Mouse (Mus musculus) liver, embryonic 16.5 days (tissue): ENCODE results near the gene Frem2. TPM values are rescaled to one million over a fixed set of nuclear protein-coding genes. Genes with fewer than 3 reads are reported as not detected.

ENCODE experiments used
- ATAC-seq: fragments of 200-750 bp; cut with Nextera tagmentation; 2 replicates; pipeline ENCODE4 v1.8.0; 2017; ENCODE audit warnings: low read depth, mild to moderate bottlenecking, moderate number of reproducible peaks, moderate library complexity
- H3K27ac ChIP-seq: fragments of 300-500 bp; sonication (generic); 2 replicates; pipeline ENCODE4 v1.5.1; 2014; ENCODE audit warnings: mild to moderate bottlenecking, low read length
- H3K27me3 ChIP-seq: fragments of 300-500 bp; sonication (generic); 2 replicates; pipeline ENCODE4 v1.6.1; 2014; ENCODE audit warnings: low read depth, low read length, mixed read lengths; ENCODE audit not compliant: control insufficient read depth, insufficient read depth
- H3K36me3 ChIP-seq: fragments of 300-500 bp; sonication (generic); 2 replicates; pipeline ENCODE4 v1.6.1; 2014; ENCODE audit warnings: mild to moderate bottlenecking; ENCODE audit not compliant: control insufficient read depth, insufficient read depth
- H3K4me1 ChIP-seq: fragments of 300-500 bp; sonication (generic); 2 replicates; pipeline ENCODE4 v1.6.1; 2014; ENCODE audit warnings: low read depth, low read length, mixed read lengths; ENCODE audit not compliant: control insufficient read depth
- H3K4me2 ChIP-seq: fragments of 300-500 bp; sonication (generic); 2 replicates; pipeline ENCODE4 v1.6.1; 2014; ENCODE audit warnings: low read depth, low read length, mixed read lengths
- H3K4me3 ChIP-seq: fragments of 300-500 bp; sonication (generic); 2 replicates; pipeline ENCODE4 v1.5.1; 2014; ENCODE audit warnings: low read depth, mild to moderate bottlenecking, low read length
- H3K9ac ChIP-seq: fragments of 300-500 bp; sonication (generic); 2 replicates; pipeline ENCODE4 v1.6.1; 2014; ENCODE audit warnings: low read depth, low read length
- H3K9me3 ChIP-seq: fragments of 300-500 bp; sonication (generic); replicated peaks from 2 replicates; pipeline ENCODE4 v1.6.1; 2016; ENCODE audit warnings: low read length; ENCODE audit not compliant: control insufficient read depth
- WGBS: fragments of 180-500 bp; shearing (Covaris S2); extraction: QIAGEN DNeasy Blood & Tissue Kit; methylation state at CpG from one replicate; pipeline ENCODE4 v1.1.7; 2014; ENCODE audit not compliant: insufficient replicate concordance; 5-methylcytosine and 5-hydroxymethylcytosine counted together
- polyA plus RNA-seq: library from polyadenylated mRNA; unstranded; fragments of >200 nt; fragmentation: Nextera tagmentation; extraction: Ambion mirVana; gene quantifications from 2 replicates; pipeline ENCODE4 v1.2.1, GENCODE M21; 2015

Frem2 gene
- polyA plus RNA-seq, 1 experiment from 2014 or later = 0.41 TPM

DNA sequence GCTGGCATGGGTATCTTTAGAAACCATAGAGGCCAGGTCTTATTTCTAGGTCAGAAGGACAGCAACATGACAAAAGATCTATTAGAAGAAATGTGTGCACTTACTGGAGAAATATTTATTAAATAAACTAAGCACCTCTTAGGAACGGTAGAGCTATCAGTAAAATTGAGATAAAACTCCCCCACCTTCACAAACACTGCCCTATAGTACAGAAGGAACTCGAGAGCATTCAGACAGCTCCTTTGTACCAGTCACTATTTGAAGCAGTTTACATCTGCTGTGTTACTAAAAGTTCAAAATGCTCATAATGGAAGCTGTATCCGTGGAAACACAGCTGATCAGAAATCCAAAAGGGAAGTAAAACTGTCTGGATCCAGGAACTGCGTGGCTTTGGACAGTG is 26.5 kb downstream of the Frem2 start:
- Histone ChIP-seq H3K9me3 (no peaks in the 10 kb centered on the region), H3K27ac (no peak overlapping the region), H3K27me3 (no peaks in the 10 kb centered on the region), H3K9ac (no peak overlapping the region), H3K4me3 (no peak overlapping the region), H3K4me1 (no peaks in the 10 kb centered on the region), H3K36me3 (no peaks in the 10 kb centered on the region), H3K4me2 (no peak overlapping the region)
- WGBS = 53% methylated on average over 4 of the region's 4 CpGs
- ATAC-seq = no peak

DNA sequence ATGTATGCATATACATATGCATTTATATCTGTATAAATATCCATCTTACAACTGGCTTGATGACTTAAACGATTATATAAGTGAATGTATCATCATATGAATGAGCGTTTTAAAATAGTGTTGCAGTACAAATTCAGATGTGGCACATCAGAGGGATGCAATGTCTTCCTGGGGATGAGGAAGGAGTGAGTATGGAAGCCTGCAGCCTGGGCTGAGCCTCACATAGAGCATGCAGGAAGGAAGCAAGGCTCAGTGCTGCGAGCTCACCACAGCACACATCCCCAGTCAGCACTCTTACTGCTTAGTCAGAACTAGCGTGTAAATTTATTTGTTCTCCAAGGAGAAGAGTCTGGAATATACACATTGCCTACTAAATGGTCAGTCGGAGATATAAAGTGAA is 27.2 kb downstream of the Frem2 start:
- ATAC-seq = no peak

DNA sequence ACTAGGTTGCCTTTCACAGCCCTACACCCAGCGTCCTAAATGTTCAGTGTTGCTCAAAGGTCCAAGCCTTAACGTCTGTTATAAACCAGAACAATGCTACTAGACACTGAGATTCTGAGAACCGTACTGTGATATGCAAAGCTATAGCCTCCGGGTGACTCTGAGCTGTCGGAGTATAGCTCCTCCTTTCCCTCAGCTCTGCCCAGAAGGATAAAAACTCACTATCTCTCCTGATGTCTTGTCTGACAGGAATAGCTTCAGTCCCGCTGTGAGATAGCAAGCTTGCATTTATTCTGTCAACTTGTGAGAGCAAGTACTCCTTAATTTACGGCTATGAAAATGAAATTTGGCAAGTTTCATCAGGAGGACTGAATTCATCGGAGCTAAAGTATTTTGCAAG is 33.9 kb downstream of the Frem2 start:
- ATAC-seq = no peak
- Histone ChIP-seq H3K27me3 (no peaks in the 10 kb centered on the region), H3K4me3 (no peak overlapping the region), H3K27ac (no peak overlapping the region), H3K36me3 (no peaks in the 10 kb centered on the region), H3K4me2 (no peak overlapping the region), H3K4me1 (no peaks in the 10 kb centered on the region), H3K9me3 (no peaks in the 10 kb centered on the region), H3K9ac (no peak overlapping the region)
- WGBS = 62% methylated on average over 8 of the region's 8 CpGs

More for the DNA sequence above, 27.2 kb downstream of the Frem2 start:
- no peaks in the 10 kb centered on the region for H3K27me3 ChIP-seq
- no peaks in the 10 kb centered on the region for H3K36me3 ChIP-seq
- H3K4me2 ChIP-seq = no peak overlapping the region
- H3K9me3 ChIP-seq = no peaks in the 10 kb centered on the region
- H3K27ac ChIP-seq = no peak overlapping the region
- no peak overlapping the region for H3K4me3 ChIP-seq
- H3K4me1 ChIP-seq = no peaks in the 10 kb centered on the region
- WGBS = 50% methylated on average over 5 of the region's 5 CpGs
- H3K9ac ChIP-seq = no peak overlapping the region

DNA sequence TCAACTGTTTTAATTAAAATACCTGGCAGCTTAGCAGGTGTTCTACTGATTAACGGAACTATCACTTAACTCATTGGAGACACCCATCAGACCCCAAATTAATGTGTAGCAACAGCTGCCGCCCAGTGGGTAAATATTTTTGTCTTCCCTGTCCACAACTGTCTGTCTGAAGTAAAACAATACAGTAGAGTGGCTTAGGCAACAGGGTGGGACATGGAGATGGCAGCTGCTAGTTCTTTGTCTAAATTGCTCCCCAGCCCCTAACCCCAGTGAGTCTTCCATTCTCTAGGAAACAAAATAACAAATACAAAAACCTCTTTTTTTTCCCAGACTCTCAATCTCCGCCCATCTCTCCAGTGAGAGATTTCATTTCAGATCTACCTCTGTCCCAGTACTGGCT is 36.2 kb downstream of the Frem2 start:
- Histone ChIP-seq H3K27ac (no peak overlapping the region), H3K9ac (no peak overlapping the region), H3K27me3 (no peaks in the 10 kb centered on the region), H3K9me3 (no peaks in the 10 kb centered on the region), H3K4me2 (no peak overlapping the region), H3K36me3 (no peaks in the 10 kb centered on the region), H3K4me3 (no peak overlapping the region), H3K4me1 (no peaks in the 10 kb centered on the region)
- ATAC-seq = no peak
- WGBS = 66% methylated on average over 3 of the region's 3 CpGs

DNA sequence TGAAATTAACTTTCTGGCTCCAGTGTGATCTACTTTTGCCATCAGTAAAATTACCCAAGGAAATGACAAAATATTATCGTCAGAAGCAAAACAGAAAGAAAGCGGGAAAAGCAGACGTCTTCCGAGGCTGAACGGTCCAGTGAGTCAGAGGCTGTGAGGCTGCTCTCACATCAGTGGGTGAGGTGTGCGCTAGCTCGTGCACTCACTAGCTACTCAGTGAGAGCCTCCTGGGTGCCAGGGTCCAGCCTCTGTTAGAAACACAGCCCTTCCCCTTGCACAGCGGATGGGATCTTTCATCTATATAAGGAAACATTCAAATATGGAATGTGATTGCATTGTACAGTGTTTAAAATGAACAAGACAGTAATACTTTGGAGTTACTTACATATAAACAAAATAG is 36.8 kb downstream of the Frem2 start:
- 78% methylated on average over 8 of the region's 8 CpGs for WGBS
- no peak for ATAC-seq
- H3K36me3 ChIP-seq = no peaks in the 10 kb centered on the region
- H3K9ac ChIP-seq = no peak overlapping the region
- H3K27ac ChIP-seq = no peak overlapping the region
- no peak overlapping the region for H3K4me2 ChIP-seq
- no peak overlapping the region for H3K4me3 ChIP-seq
- H3K9me3 ChIP-seq = no peaks in the 10 kb centered on the region
- no peaks in the 10 kb centered on the region for H3K4me1 ChIP-seq
- H3K27me3 ChIP-seq = no peaks in the 10 kb centered on the region

DNA sequence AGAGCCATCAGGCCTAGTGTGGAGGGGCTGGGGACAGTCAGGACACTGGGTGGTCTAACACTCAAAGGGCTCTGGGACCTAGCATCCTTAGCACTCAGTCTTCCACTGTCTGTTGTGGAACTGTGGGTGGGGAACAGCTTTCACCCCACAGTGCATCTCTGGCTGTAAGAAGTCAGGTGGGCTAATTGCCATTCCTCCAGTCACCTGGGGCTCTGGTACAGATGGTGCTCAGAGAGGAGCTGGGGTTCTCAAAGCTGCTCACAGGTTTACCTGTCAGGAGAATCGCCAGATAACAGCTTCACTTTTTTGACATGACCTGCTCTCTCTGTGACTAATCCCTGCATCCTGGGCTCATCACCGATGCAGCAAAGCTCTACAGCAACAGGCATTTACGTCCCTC is 46.0 kb downstream of the Frem2 start:
- no peak overlapping the region for H3K4me2 ChIP-seq
- no peaks in the 10 kb centered on the region for H3K9me3 ChIP-seq
- no peaks in the 10 kb centered on the region for H3K4me1 ChIP-seq
- ATAC-seq = no peak
- no peak overlapping the region for H3K27ac ChIP-seq
- H3K9ac ChIP-seq = no peak overlapping the region
- H3K27me3 ChIP-seq = no peaks in the 10 kb centered on the region
- no peak overlapping the region for H3K4me3 ChIP-seq
- 64% methylated on average over 3 of the region's 3 CpGs for WGBS
- no peaks in the 10 kb centered on the region for H3K36me3 ChIP-seq

DNA sequence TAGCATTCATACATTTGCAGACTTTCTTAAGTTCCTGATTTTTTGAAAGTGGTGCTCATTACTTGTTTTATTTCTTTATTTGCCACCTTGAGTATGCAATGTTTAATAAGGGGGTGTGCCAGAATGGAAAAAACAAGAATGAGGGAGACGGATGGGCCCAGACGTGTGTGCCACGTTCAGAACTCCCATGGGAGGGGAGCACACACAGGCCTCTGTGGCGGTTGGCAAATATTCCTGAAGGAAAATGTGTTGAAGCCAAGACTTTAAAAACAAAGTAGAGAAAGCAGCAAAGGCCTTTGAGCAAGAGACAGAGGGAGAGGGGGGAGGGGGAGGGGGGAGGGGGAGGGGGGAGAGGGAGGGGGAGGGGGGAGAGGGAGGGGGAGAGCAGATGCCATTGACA is 47.3 kb downstream of the Frem2 start:
- Histone ChIP-seq H3K36me3 (no peaks in the 10 kb centered on the region), H3K27ac (no peak overlapping the region), H3K9ac (no peak overlapping the region), H3K4me2 (no peak overlapping the region), H3K4me3 (no peak overlapping the region), H3K27me3 (no peaks in the 10 kb centered on the region), H3K4me1 (no peaks in the 10 kb centered on the region), H3K9me3 (no peaks in the 10 kb centered on the region)
- ATAC-seq = no peak
- 54% methylated on average over 4 of the region's 4 CpGs for WGBS

DNA sequence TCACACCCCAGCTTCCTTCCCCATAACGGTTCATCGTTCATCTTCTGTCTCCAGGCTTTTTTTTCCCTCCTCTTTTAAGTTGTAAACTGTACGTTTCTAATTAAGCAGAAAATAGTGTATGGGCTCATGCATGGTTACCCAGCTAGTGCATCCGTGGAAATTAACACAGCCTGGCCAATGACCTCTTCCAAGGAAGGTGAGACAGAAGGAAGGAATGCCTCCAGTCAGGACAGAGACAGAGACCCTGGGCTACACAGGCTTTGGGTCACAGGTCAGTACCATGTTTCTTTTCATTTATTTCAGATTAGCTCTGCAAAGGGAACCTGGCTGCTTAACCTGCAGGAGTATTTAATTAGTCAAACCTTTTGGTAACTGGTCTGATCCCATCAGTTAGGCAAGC is 57.0 kb downstream of the Frem2 start:
- Histone ChIP-seq H3K4me1 (no peaks in the 10 kb centered on the region; the same call in 1 of the 2 replicates), H3K4me2 (no peak overlapping the region), H3K9ac (no peak overlapping the region), H3K36me3 (no peaks in the 10 kb centered on the region), H3K27me3 (no peaks in the 10 kb centered on the region), H3K4me3 (no peak overlapping the region), H3K27ac (no peak overlapping the region), H3K9me3 (no peaks in the 10 kb centered on the region)
- 28% methylated on average over 4 of the region's 4 CpGs for WGBS
- ATAC-seq = no peak

DNA sequence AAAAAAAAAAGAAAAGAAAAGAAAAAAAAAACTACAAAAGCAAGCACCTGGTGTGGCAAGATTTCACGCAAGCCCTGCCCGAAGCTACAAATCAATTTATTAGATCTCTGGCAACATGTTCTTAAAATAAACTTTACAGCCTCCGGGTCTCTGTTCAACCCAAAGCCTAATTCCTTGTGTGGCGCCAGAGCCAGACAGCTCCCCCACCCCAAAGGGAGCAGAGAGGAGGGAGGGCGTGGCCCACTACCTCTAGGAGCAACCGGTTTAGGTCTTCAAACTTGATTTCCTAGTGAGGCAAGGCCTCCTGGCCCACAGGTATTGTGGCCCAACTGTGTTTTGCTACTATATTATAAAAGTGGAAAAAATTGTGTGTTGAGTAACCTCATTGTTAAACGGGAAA is 57.8 kb downstream of the Frem2 start:
- Histone ChIP-seq H3K9me3 (no peaks in the 10 kb centered on the region), H3K36me3 (no peaks in the 10 kb centered on the region), H3K4me2 (no peak overlapping the region), H3K4me3 (no peak overlapping the region), H3K27ac (no peak overlapping the region), H3K4me1 (no peaks in the 10 kb centered on the region; the same call in 1 of the 2 replicates), H3K9ac (no peak overlapping the region), H3K27me3 (no peaks in the 10 kb centered on the region)
- ATAC-seq = no peak
- 37% methylated on average over 7 of the region's 7 CpGs for WGBS
